Mouse (Mus musculus): ENCODE data around the gene Olfr285.

Gene Olfr285

GRCm38 (mm10) chr15:98317177-98317724, at the start of gene Olfr285:
TSS of gene Olfr285 (minus strand) at chr15:98317353.
- no peak for DNase-seq

DNA sequence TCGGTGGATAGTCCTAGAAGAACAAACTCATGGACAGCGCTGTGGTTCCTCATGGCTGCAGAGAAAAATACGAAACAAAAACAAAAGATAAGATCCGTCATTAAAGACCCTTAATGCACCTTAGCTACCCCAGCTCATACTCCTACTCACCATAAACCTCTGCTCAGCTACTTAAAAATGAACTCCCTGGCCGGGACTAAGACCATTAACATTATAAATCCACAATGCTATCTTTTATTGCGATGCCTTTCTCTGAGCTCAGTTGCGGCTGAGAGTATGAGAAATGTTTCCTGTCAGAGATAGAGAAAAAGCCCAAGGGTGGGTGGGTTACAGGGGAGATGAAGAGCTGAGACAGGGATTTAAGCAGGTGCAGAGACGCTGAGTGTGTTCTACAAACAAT, 23.7 kb upstream of the Olfr285 start, which contains the start of gene Olfr284:
Gene Olfr284, minus strand, starts transcription at position 101 of the 400 bp plus-strand sequence.
- DNase-seq, result no peak

GRCm38 (mm10) chr15:98315703-98316102, 1.4 kb downstream of the Olfr285 start:
- DNase-seq, result peak; percentile 9

DNA sequence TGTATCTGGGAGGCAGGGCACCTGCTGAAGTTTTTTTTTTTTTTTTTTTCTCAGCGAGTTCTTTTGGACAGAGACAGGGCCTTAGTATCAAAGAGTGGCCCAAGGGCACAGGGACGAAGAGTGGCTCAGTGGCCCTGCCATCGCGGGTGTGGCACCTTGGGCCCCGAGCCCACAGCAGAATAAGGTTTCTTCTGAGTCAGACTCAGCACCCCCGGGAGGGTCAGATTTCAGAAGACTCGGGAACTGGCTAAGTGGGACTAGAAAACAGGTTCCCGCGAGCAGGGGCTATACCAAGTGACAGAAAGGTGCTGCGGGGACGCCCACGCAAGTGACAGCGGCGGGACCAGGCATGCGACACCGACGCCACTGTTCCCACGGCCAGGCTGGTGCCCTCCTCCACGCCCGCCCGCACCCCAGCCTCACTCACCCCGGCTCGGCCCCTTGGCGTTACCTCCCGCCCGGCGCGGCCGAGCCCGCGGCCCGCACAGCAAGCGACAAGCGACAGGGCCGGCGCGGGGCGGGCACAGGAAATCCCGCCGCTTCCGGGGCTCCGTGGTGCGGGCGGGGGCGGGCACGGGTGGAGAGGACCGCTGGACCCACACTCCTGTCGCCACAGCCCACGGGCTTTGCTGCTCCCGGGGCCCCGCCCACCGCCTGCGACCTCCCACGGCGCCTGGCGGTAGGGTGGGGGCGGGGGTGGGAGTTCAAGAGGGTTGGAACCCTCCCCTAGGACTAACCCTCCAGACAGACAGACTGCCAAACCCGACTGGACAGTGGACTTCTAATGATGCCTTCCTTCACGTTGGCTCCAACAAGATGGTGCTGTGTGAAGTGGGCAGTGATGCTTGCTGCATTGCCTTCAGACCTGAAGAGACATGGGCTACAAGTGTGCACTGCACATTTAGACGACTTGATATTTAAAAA, 21.3 kb downstream of the Olfr285 start, which contains the start of gene Zfp641:
Gene Zfp641, minus strand, starts transcription at position 534 of the 924 bp plus-strand sequence.
- no peak for DNase-seq

DNA sequence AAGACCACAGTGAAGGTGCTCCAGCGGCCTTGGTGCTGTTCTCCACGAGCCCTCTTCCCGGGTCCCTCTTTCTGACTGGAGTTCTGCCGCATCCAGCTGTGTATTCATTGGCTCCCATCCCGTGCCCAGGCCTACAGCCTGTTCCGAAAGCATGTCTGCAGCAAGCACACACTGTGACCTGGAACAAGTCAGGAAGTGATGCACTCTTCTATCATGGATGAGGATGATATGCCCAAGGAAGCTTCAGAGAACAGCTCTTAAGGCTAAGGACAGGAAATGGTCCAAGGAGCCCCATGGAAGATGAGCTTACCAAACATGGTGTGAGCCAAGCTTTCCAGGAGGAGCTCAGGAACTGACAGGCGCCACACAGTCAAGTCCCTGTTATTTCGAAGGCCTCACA, 23.5 kb downstream of the Olfr285 start:
- no peak for DNase-seq

GRCm38 (mm10) chr15:98288566-98288965, 28.6 kb downstream of the Olfr285 start:
- peak; percentile 36 for DNase-seq

GRCm38 (mm10) chr15:98286418-98286817, 30.7 kb downstream of the Olfr285 start:
- no peak for DNase-seq

Data from thymus, postnatal 25 days (tissue).